Mouse (Mus musculus): ENCODE measurements around the gene Hpd. TPM values are rescaled to one million over a fixed set of nuclear protein-coding genes. Genes with fewer than 3 reads are reported as not detected.

The Hpd gene
- polyA plus RNA-seq, 1 experiment from 2014 or later, result 61.7 TPM

DNA sequence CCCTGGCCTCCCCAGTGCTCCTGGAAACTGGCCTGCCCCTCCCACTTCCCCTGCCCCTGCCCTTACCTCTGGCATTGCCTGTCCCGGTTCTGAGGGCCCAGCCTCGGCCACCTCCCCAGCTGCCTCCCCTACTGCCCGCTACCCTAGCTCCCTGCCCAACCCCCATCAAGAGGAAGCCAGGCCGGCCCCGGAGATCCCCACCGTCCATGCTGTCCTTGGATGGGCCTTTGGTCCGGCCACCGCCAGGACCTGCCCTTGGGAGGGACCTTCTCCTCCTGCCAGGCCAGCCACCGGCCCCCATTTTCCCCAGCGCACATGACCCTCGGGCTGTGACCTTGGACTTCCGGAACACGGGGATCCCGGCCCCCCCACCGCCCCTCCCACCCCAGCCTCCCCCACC, 22.2 kb downstream of the Hpd start:
- Histone ChIP-seq H3K9me3 (replicated peaks) (no peaks in the 10 kb centered on the region), H3K4me2 (no peak overlapping the region), H3K27me3 (no peaks in the 10 kb centered on the region), H3K4me3 (replicated peaks) (no peak overlapping the region), H3K36me3 (replicated peaks) (peaks cover 90% of the 10 kb centered on the region), H3K4me1 (replicated peaks) (0 out of 2 replicates have a peak, but pooled peaks cover 2% of the 10 kb centered on the region), H3K9ac (no peak overlapping the region), H3K27ac (replicated peaks) (no peak overlapping the region)
- 87% methylated on average over 15 of the region's 15 CpGs for WGBS (ENCODE audit: insufficient replicate concordance)
- no peak for ATAC-seq (ENCODE audit: insufficient read depth)

DNA sequence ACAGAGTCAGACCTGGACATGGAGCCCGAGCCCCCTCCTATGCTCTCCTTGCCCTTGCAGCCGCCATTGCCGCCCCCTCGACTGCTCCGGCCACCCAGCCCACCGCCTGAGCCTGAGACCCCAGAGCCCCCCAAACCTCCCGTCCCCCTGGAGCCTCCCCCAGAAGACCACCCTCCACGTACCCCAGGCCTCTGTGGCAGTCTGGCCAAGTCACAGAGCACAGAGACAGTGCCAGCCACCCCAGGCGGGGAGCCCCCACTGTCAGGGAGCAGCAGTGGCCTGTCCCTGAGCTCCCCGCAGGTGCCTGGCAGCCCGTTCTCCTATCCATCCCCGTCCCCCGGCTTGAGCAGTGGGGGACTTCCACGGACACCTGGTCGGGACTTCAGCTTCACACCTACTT, 22.7 kb downstream of the Hpd start:
- 0 out of 2 replicates have a peak, but pooled peaks cover 2% of the 10 kb centered on the region for H3K4me1 ChIP-seq (replicated peaks)
- no peaks in the 10 kb centered on the region for H3K27me3 ChIP-seq
- H3K9me3 ChIP-seq (replicated peaks), result no peaks in the 10 kb centered on the region
- WGBS (ENCODE audit: insufficient replicate concordance), result 86% methylated on average over 15 of the region's 15 CpGs
- peaks cover 95% of the 10 kb centered on the region for H3K36me3 ChIP-seq (replicated peaks)
- H3K27ac ChIP-seq (replicated peaks), result no peak overlapping the region
- no peak overlapping the region for H3K4me2 ChIP-seq
- ATAC-seq (ENCODE audit: insufficient read depth), result no peak
- no peak overlapping the region for H3K9ac ChIP-seq
- H3K4me3 ChIP-seq (replicated peaks), result no peak overlapping the region

DNA sequence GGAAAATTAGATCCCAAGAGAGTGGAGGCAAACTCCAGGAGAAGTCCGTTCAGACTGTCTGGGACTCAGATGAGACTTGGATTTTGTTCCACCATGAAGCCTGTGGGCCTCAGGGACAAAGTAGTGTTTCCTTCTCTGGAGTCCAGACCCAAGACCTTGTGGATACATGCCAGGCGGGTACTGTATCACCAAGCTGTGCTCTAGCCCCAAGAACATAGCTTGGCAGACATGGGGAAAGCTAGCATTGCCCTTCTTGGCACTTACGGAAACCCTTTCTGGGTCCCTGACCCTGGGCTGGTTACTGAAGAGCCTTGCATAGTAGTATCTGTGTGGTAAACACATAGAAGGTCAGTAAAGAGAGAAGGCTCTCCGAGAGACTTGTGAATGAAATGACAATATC, 23.1 kb downstream of the Hpd start:
- 87% methylated on average over 4 of the region's 4 CpGs for WGBS (ENCODE audit: insufficient replicate concordance)
- Histone ChIP-seq H3K4me1 (replicated peaks) (0 out of 2 replicates have a peak, but pooled peaks cover 2% of the 10 kb centered on the region), H3K36me3 (replicated peaks) (peaks cover 95% of the 10 kb centered on the region), H3K4me3 (replicated peaks) (no peak overlapping the region), H3K27ac (replicated peaks) (no peak overlapping the region), H3K27me3 (no peaks in the 10 kb centered on the region), H3K9ac (no peak overlapping the region), H3K9me3 (replicated peaks) (no peaks in the 10 kb centered on the region), H3K4me2 (no peak overlapping the region)
- ATAC-seq (ENCODE audit: insufficient read depth), result no peak

DNA sequence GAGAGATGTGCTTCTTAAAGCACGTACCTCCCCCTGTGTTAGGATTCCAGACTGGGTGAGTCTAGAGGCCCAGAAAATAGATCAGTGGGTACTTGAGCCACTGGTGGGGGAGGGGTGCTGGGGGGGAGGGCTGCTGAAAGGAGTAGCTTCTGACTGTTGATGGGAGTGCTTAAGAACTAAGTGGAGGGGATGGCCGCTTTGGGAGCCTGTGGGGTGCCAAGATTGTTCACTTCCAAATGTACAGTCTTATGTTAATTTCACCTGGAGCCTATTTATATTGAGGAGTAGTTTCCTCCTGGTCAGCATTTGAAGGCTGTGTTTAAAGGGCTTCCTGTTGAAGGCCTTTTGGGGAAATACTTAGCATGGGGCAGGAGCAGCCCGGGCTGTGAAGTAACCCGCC, 24.6 kb downstream of the Hpd start:
- WGBS (ENCODE audit: insufficient replicate concordance), result 80% methylated on average over 4 of the region's 4 CpGs
- H3K4me3 ChIP-seq (replicated peaks), result no peak overlapping the region
- H3K36me3 ChIP-seq (replicated peaks), result peaks cover 95% of the 10 kb centered on the region
- no peak overlapping the region for H3K27ac ChIP-seq (replicated peaks)
- ATAC-seq (ENCODE audit: insufficient read depth), result no peak
- H3K27me3 ChIP-seq, result no peaks in the 10 kb centered on the region
- H3K9ac ChIP-seq, result no peak overlapping the region
- no peak overlapping the region for H3K4me2 ChIP-seq
- H3K9me3 ChIP-seq (replicated peaks), result no peaks in the 10 kb centered on the region
- 0 out of 2 replicates have a peak, but pooled peaks cover 2% of the 10 kb centered on the region for H3K4me1 ChIP-seq (replicated peaks)

DNA sequence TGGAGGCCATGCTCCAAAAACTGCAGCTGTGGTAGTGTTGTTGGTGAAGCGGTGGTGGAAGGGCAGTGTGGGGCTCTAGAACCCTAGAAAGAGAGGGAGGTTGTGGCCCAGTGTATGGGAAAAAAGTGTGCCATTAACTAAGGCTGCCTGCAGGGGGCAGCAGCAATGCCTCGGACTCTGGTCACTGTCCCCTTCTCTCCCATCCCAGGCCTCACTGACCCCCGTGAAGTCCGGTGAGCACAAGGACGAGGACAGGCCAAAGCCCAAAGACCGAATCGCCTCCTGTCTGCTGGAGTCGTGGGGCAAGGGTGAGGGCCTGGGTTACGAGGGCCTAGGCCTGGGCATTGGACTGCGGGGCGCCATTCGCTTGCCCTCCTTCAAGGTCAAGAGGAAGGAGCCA, 25.8 kb downstream of the Hpd start:
- Histone ChIP-seq H3K9ac (no peak overlapping the region), H3K27ac (replicated peaks) (no peak overlapping the region), H3K4me1 (replicated peaks) (peaks cover 13% of the 10 kb centered on the region), H3K4me3 (replicated peaks) (no peak overlapping the region), H3K4me2 (no peak overlapping the region), H3K27me3 (no peaks in the 10 kb centered on the region), H3K36me3 (replicated peaks) (peaks cover 95% of the 10 kb centered on the region), H3K9me3 (replicated peaks) (no peaks in the 10 kb centered on the region)
- 87% methylated on average over 12 of the region's 12 CpGs for WGBS (ENCODE audit: insufficient replicate concordance)
- ATAC-seq (ENCODE audit: insufficient read depth), result no peak

DNA sequence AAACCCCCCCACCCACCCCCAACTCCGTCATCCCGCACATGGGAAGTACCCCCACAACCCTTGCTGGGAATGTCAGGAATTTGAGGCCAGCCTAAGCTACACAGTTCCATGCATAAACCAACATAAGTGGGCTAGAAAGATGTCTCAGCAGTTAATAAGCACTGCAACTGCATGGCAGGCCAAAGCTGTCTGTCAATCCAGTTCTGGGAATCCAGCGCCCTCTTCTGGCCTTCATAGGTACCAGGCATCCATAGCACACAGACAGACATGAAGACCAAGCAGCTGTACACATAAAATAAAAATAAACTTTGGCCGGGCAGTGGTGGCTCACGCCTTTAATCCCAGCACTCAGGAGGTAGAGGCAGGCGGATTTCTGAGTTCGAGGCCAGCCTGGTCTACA, 27.1 kb downstream of the Hpd start:
- WGBS (ENCODE audit: insufficient replicate concordance), result 47% methylated on average over 7 of the region's 7 CpGs
- no peaks in the 10 kb centered on the region for H3K27me3 ChIP-seq

DNA sequence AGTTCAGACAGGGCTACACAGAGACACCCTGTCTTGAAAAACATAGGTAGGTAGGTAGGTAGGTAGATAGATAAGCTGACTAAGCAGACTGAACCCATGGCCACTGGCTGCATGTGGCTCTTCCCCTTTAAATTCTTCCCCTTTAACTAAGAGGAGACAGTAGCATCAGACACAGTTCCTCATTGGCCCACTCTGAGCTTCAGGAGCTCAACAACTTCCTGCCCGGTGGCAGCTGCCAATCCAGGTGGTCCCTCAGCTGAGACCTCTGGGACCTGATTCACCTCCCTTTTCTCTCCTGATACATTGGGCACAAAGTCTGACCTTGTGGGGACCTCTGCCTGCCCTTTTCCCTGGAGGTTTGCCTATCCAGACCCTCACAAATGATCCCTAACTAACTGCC, 29.6 kb downstream of the Hpd start:
- no peaks in the 10 kb centered on the region for H3K27me3 ChIP-seq
- no peak overlapping the region for H3K27ac ChIP-seq (replicated peaks)
- H3K9ac ChIP-seq, result no peak overlapping the region
- peaks cover 88% of the 10 kb centered on the region for H3K36me3 ChIP-seq (replicated peaks)
- no peak for ATAC-seq (ENCODE audit: insufficient read depth)
- H3K9me3 ChIP-seq (replicated peaks), result no peaks in the 10 kb centered on the region
- WGBS (ENCODE audit: insufficient replicate concordance), result 45% methylated on average over 1 of the region's 1 CpGs
- no peak overlapping the region; the same call in 1 of the 2 replicates for H3K4me2 ChIP-seq
- H3K4me1 ChIP-seq (replicated peaks), result peaks cover 52% of the 10 kb centered on the region
- no peak overlapping the region for H3K4me3 ChIP-seq (replicated peaks)

More for the DNA sequence above, 27.1 kb downstream of the Hpd start:
- H3K4me2 ChIP-seq, result no peak overlapping the region
- no peaks in the 10 kb centered on the region for H3K9me3 ChIP-seq (replicated peaks)
- H3K27ac ChIP-seq (replicated peaks), result no peak overlapping the region
- no peak for ATAC-seq (ENCODE audit: insufficient read depth)
- H3K36me3 ChIP-seq (replicated peaks), result peaks cover 95% of the 10 kb centered on the region
- H3K4me1 ChIP-seq (replicated peaks), result peaks cover 26% of the 10 kb centered on the region
- no peak overlapping the region for H3K9ac ChIP-seq
- H3K4me3 ChIP-seq (replicated peaks), result no peak overlapping the region

DNA sequence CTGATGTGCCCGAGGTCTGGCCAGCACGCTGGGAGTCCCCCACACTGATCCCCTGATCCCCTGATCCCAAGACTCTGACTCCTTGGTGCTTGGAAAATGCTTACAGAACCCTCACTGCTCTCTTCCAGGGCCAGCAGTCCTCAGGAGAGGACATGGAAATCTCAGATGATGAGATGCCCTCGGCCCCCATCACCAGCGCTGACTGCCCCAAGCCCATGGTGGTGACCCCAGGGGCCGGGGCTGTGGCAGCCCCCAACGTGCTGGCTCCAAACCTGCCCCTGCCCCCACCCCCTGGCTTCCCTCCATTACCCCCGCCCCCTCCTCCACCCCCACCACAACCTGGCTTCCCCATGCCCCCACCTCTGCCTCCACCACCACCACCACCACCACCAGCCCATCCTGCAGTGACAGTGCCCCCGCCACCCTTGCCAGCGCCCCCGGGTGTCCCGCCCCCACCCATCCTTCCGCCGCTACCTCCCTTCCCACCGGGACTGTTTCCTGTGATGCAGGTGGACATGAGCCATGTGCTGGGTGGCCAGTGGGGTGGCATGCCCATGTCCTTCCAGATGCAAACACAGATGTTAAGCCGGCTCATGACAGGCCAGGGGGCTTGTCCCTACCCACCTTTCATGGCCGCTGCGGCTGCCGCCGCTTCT, 30.7 kb downstream of the Hpd start:
- WGBS (ENCODE audit: insufficient replicate concordance), result 87% methylated on average over 18 of the region's 19 CpGs
- H3K9ac ChIP-seq, result 0 out of 2 replicates have a peak overlapping the region, but pooled peaks have one; percentile 4
- no peak overlapping the region for H3K4me3 ChIP-seq (replicated peaks)
- no peaks in the 10 kb centered on the region for H3K27me3 ChIP-seq
- peak overlapping the region; percentile 72 for H3K4me2 ChIP-seq
- H3K27ac ChIP-seq (replicated peaks), result 0 out of 2 replicates have a peak overlapping the region, but pooled peaks have one; percentile 79
- no peaks in the 10 kb centered on the region for H3K9me3 ChIP-seq (replicated peaks)
- H3K4me1 ChIP-seq (replicated peaks), result peaks cover 62% of the 10 kb centered on the region
- peaks cover 88% of the 10 kb centered on the region for H3K36me3 ChIP-seq (replicated peaks)
- no peak for ATAC-seq (ENCODE audit: insufficient read depth)

DNA sequence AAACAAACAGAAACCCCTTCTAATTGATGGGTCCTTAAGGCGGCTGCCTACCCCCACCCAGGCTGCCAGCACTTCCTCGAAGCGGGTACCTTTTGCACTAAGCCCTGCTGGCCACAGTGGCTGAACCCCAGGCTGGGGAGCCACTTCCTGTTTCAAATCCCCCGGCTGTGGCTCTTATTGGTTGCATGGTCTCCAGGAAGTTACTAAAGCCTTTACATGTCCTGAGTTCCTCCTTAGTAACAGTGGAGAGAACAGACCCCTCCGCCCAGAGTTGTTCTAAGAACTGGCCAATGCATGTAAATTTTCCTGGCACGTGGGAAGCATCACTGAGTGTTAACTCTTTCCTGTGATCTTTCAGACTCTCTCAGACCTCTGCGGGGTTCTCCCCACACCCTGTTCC, 31.4 kb downstream of the Hpd start:
- no peak for ATAC-seq (ENCODE audit: insufficient read depth)
- H3K4me3 ChIP-seq (replicated peaks), result peak overlapping the region; percentile 51
- H3K9ac ChIP-seq, result peak overlapping the region; percentile 41; the same call in 1 of the 2 replicates
- peak overlapping the region; percentile 79 for H3K27ac ChIP-seq (replicated peaks)
- peaks cover 89% of the 10 kb centered on the region for H3K36me3 ChIP-seq (replicated peaks)
- peak overlapping the region; percentile 72 for H3K4me2 ChIP-seq
- H3K9me3 ChIP-seq (replicated peaks), result no peaks in the 10 kb centered on the region
- no peaks in the 10 kb centered on the region for H3K27me3 ChIP-seq
- H3K4me1 ChIP-seq (replicated peaks), result peaks cover 70% of the 10 kb centered on the region
- 27% methylated on average over 7 of the region's 7 CpGs for WGBS (ENCODE audit: insufficient replicate concordance)

DNA sequence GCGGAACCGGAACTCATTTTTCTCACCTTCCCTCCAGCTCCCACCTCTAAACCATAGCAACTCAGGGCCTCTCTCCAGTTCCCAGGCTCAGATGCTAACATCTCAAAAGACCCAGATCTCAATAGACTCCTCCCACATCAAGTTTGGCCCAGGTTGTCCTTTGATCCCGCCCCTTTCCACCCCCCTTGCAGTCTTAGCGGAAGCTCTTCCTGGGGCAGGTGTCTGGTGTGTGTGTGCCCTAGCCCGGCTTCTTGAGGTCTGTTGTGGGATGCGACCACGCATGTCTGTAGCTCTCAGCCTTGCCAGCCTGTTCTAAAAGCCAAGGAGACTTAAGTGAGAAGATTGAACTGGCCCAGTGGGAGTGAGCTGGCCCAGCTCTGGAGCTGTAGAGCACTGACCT, 31.9 kb downstream of the Hpd start:
- Histone ChIP-seq H3K4me3 (replicated peaks) (peak overlapping the region; percentile 51), H3K4me1 (replicated peaks) (peaks cover 72% of the 10 kb centered on the region)

DNA sequence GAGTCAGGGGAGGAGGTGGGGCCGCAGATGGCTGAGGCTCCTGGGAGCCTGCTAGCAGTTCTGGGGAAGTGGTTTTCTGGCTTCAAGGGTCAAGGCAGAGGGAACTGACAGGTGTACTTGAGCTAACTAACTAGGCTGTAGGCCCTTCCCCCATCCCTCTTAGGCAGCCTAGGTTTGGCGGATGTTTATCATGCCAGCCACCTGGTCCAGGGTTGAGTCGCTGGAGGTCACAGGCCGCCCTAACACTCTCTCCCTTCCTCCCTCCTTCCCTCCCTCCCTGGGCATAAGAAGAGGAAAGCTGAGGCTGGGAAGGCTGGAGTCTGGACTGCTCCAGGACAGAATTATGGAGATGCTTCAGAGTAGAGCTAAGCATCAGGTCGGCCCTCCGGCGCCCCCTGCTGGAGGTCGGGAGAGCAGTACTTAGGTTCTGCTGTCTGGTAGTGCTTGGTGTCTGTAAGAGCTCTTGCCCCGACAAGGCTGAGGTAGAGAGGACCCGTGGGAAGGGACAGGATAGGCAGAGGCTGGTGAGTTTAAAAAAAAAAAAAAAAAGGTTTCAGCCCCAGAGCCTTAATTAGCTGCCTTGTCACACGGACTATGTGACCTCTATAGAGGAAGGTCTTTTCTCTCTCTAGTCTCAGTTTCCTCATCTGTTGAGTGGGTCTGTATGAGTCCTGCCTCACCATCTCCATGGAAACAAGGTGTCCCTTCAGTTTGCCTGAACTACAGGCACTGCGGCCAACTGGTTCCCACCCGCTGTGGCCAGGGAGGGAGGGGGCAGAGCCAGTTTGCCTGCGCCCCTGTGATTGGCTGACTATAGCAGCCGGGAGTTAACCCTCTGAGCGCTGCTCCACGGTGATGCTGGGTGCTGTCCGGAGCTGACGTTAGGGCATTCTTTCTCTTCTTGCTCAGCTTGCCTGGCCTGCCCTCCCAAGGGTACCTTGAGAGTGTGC, 32.8 kb downstream of the Hpd start:
- peaks cover 92% of the 10 kb centered on the region for H3K36me3 ChIP-seq (replicated peaks)
- H3K4me3 ChIP-seq (replicated peaks), result peak overlapping the region; percentile 51
- WGBS (ENCODE audit: insufficient replicate concordance), result 2% methylated on average over 19 of the region's 19 CpGs
- H3K27ac ChIP-seq (replicated peaks), result peak overlapping the region; percentile 79
- peaks cover 81% of the 10 kb centered on the region for H3K4me1 ChIP-seq (replicated peaks)
- peak; percentile 85 for ATAC-seq (ENCODE audit: insufficient read depth)
- peak overlapping the region; percentile 41 for H3K9ac ChIP-seq
- peak overlapping the region; percentile 72 for H3K4me2 ChIP-seq
- no peaks in the 10 kb centered on the region for H3K9me3 ChIP-seq (replicated peaks)
- no peaks in the 10 kb centered on the region for H3K27me3 ChIP-seq

More for the DNA sequence above, 31.9 kb downstream of the Hpd start:
- WGBS (ENCODE audit: insufficient replicate concordance), result 20% methylated on average over 7 of the region's 7 CpGs
- no peak for ATAC-seq (ENCODE audit: insufficient read depth)
- peaks cover 90% of the 10 kb centered on the region for H3K36me3 ChIP-seq (replicated peaks)
- peak overlapping the region; percentile 41; the same call in 1 of the 2 replicates for H3K9ac ChIP-seq
- H3K4me2 ChIP-seq, result peak overlapping the region; percentile 72
- H3K27me3 ChIP-seq, result no peaks in the 10 kb centered on the region
- H3K27ac ChIP-seq (replicated peaks), result peak overlapping the region; percentile 79
- no peaks in the 10 kb centered on the region for H3K9me3 ChIP-seq (replicated peaks)

All from liver, embryonic 15.5 days (tissue).